Mouse (Mus musculus): ENCODE measurements around the gene Ptprg. TPM values are rescaled to one million over a fixed set of nuclear protein-coding genes. Genes with fewer than 3 reads are reported as not detected.

Gene Ptprg
- total RNA-seq, 2 experiments from 2014 or later = 96.1 to 105 TPM

DNA sequence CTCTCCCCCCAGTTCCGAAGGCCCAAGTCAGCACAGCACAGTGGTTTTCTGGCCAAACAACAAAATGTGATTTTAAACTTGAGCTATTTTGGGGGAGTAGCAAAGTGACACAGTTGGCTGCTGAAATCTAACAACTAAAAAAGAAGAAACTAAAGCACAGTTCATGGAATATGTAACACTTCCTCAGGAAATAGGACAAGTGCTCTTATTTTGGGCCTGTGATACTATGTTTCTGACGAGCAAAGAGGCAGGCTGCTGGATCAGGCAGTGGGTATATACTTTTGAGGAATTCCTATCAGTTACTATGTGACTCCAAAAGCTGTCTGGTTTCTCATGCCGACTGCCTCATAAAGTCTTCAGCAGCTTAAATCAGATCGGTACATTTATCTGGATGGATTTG lies 8.1 kb downstream of the Ptprg start:
- intact Hi-C loops (cut with DNase I) = loop anchor here (1.0 kb wide), 1 partner anchor 250 kb away; no protein-coding TSS in a partner anchor
- peak in 1 of 2 experiments; percentile 63 for DNase-seq (ENCODE audit: low spot score in 2 of 2)

DNA sequence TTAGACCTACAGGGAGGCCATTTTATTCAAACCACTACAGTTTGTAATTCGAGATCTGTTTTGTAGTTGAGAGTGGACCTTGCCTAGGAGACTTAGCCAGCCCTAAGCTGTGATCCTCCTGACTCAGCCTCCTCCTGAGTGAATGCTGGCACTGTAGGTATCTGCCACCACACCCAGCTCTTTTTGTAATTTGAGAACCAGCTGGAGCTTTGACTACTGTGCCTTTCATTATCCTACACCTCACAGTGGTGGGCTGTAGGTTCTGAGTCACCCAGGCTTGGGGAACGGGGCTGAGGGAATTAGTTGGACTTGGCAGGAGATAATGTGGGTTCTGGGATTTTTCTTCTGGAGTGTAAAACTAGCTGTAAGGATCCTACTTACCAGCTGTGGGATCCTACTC lies 9.5 kb downstream of the Ptprg start:
- DNase-seq (ENCODE audit: low spot score in 2 of 2) = peak in 1 of 2 experiments; percentile 87
- intact Hi-C loops (cut with DNase I) = no loop called here

DNA sequence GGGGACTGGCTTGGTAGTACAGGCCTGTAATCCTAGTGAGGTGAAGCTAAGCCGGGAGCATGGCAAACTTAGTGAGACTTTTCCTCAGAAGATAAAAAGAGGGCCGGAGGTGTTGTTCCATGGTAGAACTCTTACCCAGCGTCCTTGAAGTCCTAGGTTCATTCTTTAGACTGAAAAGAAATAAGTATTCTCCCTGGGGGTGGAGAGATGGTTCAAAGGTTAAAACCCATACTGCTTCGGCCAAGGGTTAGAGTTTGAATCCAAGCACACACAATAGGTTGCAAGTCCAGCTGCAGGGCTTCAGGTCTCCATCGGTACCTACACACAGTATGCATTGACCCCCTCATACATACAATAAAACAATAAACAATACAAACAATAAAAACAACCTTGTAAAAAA lies 10.3 kb downstream of the Ptprg start:
- DNase-seq (ENCODE audit: low spot score in 2 of 2) = no peak
- intact Hi-C loops (cut with DNase I) = no loop called here

DNA sequence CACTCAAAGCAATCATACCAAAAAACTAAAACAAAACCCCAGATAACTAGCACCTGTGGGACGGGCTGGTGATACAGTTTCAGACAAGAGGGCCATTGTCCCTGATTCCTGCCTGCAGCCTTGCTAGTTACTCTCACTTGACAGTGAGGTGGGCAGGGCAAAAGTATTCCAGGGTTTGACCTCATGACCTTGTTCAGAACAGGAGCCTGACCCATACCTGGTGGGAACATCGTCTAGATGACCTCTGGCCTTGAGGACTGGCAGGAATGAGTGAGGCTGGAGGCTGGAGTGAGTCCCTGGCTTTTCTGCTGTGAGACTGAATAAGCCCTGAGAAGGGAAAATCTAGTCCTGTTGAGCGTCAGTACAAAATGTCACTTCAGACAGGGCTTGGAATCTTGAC lies 11.1 kb downstream of the Ptprg start:
- no peak for DNase-seq (ENCODE audit: low spot score in 2 of 2)
- intact Hi-C loops (cut with DNase I) = no loop called here

DNA sequence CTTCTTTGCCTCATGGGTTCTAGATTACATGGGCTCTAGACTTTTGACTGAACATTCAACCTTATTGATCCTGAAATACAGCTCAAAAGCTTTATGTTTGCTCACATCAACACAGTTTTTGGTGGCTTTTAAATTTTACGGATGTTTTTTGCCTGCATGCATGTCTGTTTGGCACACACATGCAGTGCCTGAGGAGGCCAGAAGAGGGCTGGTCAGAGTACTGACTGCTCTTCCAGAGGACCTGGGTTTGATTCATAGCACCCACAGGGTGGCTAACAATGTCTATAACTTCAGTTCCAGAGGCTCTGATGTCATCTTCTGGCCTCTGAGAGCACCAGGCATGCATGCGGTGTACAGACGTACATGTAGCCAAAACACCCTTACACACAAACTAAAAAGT lies 12.0 kb downstream of the Ptprg start:
- no peak for DNase-seq (ENCODE audit: low spot score in 2 of 2)
- intact Hi-C loops (cut with DNase I) = no loop called here

DNA sequence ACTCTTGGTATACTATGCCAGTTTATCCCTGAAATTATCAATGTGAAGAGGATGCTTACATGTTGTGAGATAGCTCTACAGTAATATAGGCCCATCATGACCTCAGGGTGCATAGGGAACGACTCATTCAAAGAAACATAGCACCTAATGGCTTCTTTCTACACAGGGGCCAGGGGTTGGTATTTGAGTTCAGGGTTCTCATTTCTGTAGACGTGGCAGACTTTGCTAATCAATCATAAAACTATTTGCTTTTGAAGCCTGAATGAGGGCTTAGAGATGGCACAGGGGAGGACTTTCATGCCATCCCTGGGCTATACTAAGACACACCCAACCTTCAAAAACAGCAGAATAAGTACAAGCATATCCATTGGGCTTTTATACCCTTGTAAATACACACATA lies 16.4 kb downstream of the Ptprg start:
- intact Hi-C loops (cut with DNase I) = no loop called here

DNA sequence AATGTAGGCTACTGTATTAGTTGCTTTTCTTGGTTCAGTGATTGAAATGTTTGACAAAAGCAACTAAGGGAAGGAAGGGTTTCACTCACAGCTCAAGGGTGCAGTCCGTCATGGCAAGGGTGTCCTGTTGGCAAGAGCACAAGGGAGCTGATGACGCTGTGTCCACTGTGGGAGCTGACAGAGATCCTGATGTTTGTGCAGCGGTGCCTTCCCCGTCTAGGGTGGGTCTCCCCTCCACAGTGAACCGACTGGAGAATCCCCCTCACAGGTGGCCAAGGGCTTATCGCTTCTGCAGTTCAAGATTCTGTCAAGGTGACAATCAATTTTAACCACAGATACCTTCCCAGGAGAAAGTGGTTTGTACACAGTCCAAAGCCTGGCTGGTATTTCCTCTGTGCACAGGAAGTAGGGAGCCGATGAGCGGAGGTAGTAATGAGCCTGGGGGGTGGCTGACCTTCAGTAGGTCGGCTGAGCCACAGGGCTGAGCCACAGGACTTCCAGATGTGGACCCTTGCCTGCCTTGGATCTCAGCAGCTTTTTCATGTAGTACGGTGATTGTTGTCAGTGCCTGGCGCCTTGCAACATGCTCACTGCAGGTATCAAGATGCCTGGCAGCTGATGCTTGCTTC lies 18.5 kb downstream of the Ptprg start:
- intact Hi-C loops (cut with DNase I) = no loop called here
- no peak for DNase-seq (ENCODE audit: low spot score in 2 of 2)

More for the DNA sequence above, 16.4 kb downstream of the Ptprg start:
- DNase-seq (ENCODE audit: low spot score in 2 of 2) = no peak

DNA sequence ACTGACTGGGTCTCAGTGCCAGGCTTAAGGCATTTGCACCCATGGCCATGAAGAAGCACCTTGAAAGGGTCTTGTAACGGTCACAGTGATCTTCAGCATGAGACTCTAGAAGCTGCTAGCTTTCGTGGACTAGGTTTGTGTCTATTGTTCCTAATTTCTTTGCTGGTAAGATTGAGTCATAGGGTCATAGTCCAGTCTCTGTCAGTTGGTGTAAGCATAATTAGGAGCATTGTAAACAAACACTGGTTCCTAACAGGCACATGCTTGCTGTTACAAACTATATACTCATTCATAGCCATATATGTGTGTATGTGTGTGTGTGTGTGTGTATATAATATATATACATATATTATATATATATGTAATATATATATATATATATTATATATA lies 19.1 kb downstream of the Ptprg start:
- no peak for DNase-seq (ENCODE audit: low spot score in 2 of 2)
- intact Hi-C loops (cut with DNase I) = no loop called here

DNA sequence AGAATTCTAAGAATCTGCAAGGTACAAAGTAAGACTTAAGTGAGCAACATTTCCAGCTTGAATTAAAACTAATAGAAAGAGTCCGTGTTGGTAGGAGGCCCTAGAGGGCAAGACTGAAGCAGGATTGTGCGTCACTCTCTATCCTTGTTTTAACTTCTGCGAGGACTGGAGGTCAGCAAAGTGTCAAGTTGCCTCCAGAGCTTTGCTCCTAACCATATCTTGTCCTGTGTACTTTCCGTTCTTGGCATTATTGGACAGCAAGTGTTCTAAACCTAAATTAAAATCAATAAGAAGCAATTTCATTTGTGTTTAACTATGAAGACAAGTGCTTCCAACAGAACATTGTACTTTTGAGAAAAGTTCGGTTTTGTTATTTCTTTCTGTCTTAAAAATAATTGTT lies 20.4 kb downstream of the Ptprg start:
- DNase-seq (ENCODE audit: low spot score in 2 of 2) = no peak
- intact Hi-C loops (cut with DNase I) = no loop called here

DNA sequence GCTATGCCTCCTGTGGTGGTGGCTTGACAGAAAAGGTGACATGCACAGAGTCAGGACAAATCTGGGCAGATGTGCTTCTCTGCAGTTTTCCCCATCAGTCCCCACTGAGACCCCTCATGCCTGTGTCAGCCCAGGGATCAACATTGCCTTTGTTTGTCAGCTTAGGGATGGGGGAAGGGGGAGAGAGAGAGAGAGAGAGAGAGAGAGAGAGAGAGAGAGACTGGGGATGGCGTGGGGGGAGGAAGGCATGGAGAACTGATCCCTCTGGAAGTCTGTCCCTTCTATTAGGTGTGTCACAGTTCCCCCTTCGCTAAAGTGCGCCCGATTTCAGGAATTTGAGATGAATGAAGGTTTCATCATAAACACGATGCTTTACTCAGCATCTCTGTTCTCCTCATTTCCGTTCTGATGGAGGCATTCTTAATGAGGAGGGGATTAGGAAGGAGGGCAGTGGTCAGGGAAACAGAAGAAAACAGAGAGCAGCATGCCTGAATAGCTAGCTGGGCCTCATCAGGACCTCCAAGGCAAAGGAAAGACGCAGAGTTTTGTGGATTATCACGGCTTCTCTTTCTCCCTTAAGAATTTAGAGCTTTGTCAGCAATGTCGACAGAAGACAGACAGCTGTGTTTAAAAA lies 24.1 kb downstream of the Ptprg start:
- intact Hi-C loops (cut with DNase I) = no loop called here

DNA sequence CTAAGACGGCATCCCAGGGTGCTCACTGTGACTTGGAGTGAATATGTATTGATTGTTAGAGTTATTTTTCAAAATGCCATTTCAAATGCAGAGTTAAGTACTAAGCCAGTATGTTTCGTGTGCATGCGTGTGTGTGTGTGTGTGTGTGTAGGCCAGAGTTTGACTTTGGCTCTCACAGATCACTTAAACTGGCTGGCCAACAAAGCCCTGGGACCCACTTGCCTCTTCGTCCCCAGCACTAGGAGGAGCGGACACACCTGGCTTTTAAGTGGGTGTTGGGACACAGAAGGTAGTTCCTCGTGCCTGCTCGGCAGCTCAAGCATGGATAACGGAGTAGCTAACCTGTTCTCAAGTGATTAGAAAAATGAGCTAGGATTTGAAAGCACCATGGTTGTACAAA lies 24.6 kb downstream of the Ptprg start:
- intact Hi-C loops (cut with DNase I) = no loop called here
- no peak for DNase-seq (ENCODE audit: low spot score in 2 of 2)

More for the DNA sequence above, 24.1 kb downstream of the Ptprg start:
- no peak for DNase-seq (ENCODE audit: low spot score in 2 of 2)

DNA sequence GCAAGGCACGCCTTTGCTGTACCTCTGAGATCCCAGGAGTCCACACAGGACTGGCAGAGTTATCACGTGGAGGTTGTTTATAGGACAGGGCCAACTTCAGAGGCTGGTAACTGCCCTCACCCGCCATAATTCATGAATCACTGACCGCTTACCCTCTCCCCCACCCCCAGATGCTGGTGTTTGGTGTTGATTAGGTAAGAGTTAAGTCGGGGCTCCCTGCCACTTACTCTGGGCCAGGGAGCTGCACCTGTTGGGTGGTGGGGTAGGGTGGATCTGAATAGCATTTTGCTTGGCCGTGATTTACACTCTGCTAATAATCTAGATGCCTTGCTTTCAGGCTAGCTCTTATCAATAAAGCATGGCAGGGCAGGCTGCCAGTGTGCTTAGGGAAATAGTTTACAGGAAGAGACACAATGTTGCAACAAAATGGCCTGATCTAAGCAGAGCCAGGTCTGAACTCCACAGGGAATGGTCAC lies 25.2 kb downstream of the Ptprg start:
- intact Hi-C loops (cut with DNase I) = no loop called here
- no peak for DNase-seq (ENCODE audit: low spot score in 2 of 2)

DNA sequence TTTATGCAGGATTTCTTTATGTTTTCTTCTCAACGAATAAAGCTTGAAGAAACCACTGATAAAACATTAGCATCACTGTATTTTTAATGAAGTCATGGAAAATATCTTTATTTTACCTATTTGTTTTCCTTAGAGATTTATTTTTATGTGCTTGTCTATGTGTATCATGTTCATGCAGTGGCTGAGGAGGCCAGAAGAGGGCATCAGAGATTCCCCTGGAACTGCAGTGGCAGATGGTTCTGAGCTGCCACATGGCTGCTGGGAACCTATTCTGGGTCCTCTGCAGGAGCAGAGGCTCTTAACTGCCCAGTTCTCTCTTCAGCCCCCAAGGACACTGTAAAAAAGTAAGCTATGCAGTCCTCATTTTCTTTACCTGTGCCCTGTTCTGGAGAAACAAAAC lies 26.6 kb downstream of the Ptprg start:
- intact Hi-C loops (cut with DNase I) = no loop called here
- DNase-seq (ENCODE audit: low spot score in 2 of 2) = no peak

DNA sequence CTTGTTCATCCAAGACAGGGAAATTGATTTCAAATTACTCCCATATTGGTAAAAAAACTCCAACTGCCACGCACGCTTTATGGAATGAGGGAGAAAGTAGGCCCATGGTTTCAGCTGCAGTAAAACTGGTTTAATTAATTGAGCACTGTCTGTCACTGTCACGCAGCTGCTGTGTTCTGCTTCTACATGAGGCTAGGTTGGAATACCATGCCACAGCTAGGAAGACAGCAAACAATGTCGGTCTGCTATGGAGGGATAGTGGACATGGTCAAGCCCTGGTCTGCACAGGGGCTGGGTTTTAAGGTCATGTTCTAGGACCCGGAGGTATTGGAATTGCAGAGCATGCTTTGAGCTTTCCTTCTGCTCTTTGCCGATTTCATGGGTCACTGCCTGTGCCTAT lies 30.9 kb downstream of the Ptprg start:
- intact Hi-C loops (cut with DNase I) = no loop called here
- DNase-seq (ENCODE audit: low spot score in 2 of 2) = no peak

DNA sequence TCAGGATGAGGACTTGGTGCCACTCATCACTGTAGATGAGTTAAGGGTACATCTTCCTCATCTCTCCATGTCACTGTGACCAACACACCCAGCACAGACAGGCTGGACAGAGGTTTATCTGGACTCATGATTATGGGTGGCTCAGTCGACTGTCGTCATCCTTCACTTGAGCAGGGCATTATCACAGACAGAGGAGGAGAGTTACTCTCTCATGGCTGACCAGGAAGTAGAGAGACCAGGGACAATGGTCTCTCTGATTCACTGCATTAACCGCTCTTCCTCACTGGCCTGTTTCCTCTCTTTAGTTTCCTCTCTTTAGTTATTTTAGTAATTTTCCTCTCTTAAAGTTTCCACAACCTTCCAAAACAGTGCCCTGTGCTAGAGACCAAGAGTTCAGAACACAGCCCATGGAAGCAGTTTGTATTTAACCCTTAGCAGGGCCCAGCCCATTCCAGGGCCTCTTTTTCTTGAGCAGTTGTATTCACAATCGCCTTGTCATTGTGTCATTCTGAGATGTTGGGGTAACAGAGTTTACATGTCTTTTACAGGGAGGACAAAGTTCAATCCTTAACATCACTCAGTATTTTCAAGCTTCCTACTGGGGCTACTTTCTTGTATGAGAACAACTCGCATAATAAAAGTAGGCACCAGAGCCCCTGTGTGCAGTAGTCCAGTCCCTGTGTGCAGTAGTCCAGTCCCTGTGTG lies 31.7 kb downstream of the Ptprg start:
- intact Hi-C loops (cut with DNase I) = no loop called here
- no peak for DNase-seq (ENCODE audit: low spot score in 2 of 2)

DNA sequence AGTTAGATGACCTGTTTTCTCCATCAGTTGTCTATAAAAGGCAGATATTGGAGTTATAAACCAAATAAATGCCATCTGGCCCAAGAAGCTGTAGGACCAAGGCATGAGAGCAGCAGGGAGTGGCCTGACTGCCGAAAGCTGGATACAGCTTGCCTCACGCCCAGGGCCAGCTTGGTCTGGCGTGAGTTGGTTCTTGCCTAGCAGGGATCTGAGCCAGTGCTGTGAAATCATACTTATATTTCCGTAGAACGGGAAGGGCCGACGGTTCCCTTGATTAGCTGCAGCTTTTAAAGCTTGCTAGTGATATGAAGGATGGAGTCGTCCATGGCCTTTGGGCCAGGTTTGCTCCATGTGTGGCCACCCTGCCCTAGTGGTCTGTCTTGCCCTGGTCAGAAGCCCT lies 37.1 kb downstream of the Ptprg start:
- intact Hi-C loops (cut with DNase I) = no loop called here
- no peak for DNase-seq (ENCODE audit: low spot score in 2 of 2)

DNA sequence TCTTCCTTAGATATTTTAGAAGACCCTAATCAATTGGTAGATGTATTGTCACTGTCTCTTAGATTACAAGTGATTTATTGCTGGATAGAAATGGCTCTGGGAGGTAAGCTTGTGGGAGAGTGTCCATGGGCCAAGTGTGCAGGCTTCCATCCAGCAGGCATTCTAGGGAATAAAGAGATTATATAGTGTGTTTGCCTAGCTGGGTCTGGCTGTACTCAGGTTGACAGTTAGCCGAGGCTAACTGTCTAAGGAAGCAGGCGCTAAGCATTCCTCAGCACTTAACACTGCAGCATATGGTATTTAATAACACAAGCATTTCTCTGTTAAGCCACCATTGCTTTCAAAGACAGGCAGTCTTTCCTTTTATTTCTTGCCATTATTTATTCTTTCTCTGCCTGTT lies 39.3 kb downstream of the Ptprg start:
- intact Hi-C loops (cut with DNase I) = no loop called here
- DNase-seq (ENCODE audit: low spot score in 2 of 2) = no peak

DNA sequence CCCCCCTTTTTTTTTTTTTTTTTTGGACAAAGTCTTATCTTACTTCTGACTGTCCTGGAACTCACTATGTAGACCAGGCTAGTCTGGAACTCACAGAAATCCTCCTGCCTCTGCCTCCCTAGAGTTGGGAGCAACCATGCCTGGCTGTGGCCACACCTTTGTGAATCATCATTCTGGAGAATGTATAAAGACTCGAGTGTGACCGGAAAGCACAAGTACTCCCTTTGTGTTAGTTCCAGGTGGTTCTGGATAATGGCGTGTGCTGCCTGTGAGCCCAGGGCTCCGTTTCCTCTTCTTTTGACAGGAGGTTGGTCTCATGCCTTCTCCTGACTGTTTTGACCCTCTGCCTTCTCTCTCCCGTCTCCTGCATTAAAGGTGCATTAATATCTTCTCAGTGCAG lies 41.0 kb downstream of the Ptprg start:
- intact Hi-C loops (cut with DNase I) = no loop called here
- no peak for DNase-seq (ENCODE audit: low spot score in 2 of 2)

DNA sequence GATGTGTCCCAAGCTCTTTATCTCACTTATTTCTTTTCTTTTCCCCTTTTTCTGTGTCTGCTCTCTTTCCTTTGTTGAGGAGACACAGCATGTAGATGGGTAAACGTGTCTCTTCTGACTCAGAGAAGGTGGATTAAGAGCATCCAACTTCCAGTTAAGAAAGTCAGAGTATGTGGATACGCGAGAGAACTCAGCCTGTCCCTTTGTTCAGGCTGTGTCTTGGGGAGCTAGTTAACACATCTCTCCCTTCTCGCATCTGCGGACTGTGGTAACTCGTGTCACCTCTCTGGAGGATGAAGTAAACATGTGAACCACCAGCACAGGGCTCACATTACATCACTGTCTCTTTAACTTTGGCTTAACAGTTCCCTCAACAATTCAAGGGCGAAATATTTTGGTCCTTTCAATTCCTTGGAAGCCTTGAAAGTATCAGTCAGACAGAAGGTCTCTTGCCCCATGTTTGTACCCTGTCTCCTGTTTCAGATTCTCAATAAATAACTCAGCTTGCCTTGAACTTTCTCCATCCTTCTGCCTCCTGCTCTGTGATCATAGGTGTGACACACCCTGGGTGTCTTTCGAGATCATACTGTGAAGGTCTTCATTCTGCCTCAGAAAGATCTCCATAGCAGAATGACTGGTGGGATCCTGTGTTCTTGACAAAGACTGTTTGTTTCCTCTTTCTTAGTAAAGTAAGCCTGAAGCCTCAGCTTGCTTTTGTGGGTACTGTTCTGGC lies 51.0 kb downstream of the Ptprg start:
- intact Hi-C loops (cut with DNase I) = no loop called here
- no peak for DNase-seq (ENCODE audit: low spot score in 2 of 2)

DNA sequence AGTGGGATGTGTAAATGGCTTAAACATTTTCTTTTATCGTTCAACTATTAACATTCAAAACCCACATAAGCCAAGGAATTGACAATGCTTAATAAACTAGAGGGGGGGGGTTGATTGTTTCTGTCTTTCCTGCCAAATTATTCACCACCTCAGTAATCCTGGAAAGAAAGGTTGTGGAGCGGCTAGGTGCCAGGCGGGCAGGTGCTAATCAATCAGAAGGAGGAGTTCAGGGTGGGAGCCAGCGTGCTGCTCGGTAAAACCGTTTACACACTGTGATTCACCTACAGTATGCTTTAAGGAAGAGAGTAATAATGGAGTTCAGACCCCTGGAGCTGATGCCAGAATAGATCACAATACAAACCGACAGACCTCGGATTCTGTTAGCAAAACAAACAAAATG lies 55.0 kb downstream of the Ptprg start:
- intact Hi-C loops (cut with DNase I) = no loop called here
- no peak for DNase-seq (ENCODE audit: low spot score in 2 of 2)
